Mouse (Mus musculus): ENCODE data around the gene Abhd6. TPM values are rescaled to one million over a fixed set of nuclear protein-coding genes. Genes with fewer than 3 reads are reported as not detected.

Abhd6 gene
- polyA plus RNA-seq, 1 experiment from 2014 or later = 23.8 TPM

DNA sequence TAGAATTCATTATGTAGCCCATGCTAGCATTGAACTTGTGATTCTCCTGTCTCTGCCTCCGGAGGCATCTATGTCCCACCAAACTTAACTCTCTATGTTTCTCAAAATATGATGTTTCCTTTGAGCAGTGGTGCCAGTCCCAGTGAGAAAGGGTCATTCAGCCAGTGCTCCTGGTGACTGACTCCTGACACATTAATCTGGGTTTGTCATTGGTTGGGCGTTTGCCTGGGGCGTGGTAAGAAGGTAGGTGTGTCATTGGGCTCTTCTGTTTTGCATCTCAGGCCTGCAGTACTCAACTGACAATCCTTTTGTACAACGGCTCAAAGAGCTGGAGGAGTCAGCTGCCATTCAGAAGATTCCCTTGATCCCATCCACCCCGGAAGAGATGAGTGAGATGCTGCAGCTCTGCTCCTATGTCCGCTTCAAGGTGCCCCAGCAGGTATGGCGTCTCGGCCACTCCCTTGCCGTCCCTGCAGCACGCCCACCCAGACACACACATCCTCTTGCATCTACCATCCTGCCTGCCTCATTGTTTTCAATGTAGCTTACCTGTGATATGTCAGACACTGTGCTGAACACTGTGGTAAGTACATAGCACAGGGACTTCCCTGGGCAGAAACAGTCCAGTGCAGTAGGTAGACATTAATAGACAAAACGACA, 42.6 kb downstream of the Abhd6 start:
- H3K36me3 ChIP-seq (ENCODE audit: control insufficient read depth, insufficient read depth, low read length) = no peaks in the 10 kb centered on the region; the same call in 1 of the 2 replicates
- H3K4me1 ChIP-seq (ENCODE audit: control insufficient read depth, insufficient read depth, low read length) = no peaks in the 10 kb centered on the region
- H3K4me2 ChIP-seq (ENCODE audit: low read depth, severe bottlenecking) = no peak overlapping the region
- H3K27ac ChIP-seq (replicated peaks; ENCODE audit: low read depth, low read length) = no peak overlapping the region
- H3K4me3 ChIP-seq (ENCODE audit: low read depth, low read length) = no peak overlapping the region
- WGBS = 82% methylated on average over 11 of the region's 11 CpGs
- no peaks in the 10 kb centered on the region; the same call in 1 of the 2 replicates for H3K9me3 ChIP-seq (ENCODE audit: control insufficient read depth, low read length)
- H3K27me3 ChIP-seq (ENCODE audit: control insufficient read depth, insufficient read depth, low read length) = no peaks in the 10 kb centered on the region
- H3K9ac ChIP-seq (ENCODE audit: low read length) = no peak overlapping the region
- ATAC-seq (ENCODE audit: insufficient number of reproducible peaks, low FRiP score, low TSS enrichment, low read depth) (no peak), DNase-seq (ENCODE audit: low spot score) (no peak)

DNA sequence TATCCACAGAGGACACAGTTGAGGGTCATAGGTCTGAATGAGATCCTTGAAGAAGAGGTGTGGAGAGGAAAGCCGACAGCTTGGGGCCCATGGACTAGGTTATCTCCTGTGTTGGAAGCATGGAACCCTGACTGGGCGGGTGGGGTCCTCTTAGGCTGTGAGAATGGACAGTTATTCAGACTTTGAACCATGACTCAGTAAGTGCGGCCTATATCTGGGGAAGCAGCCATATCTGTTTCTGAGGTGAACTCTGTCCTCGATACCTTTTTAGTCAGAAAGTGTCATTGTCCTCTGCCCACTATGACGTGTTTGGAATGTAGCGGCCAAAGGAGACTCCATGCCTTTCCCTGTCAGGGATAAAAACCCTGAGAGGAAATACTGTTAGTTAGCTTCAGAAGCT, 44.1 kb downstream of the Abhd6 start:
- Histone ChIP-seq H3K4me3 (ENCODE audit: low read depth, low read length) (no peak overlapping the region), H3K4me1 (ENCODE audit: control insufficient read depth, insufficient read depth, low read length) (no peaks in the 10 kb centered on the region), H3K9ac (ENCODE audit: low read length) (no peak overlapping the region), H3K27me3 (ENCODE audit: control insufficient read depth, insufficient read depth, low read length) (no peaks in the 10 kb centered on the region), H3K27ac (replicated peaks; ENCODE audit: low read depth, low read length) (no peak overlapping the region), H3K4me2 (ENCODE audit: low read depth, severe bottlenecking) (no peak overlapping the region), H3K9me3 (ENCODE audit: control insufficient read depth, low read length) (no peaks in the 10 kb centered on the region), H3K36me3 (ENCODE audit: control insufficient read depth, insufficient read depth, low read length) (no peaks in the 10 kb centered on the region; the same call in 1 of the 2 replicates)
- WGBS = 90% methylated on average over 6 of the region's 6 CpGs
- no peak for ATAC-seq (ENCODE audit: insufficient number of reproducible peaks, low FRiP score, low TSS enrichment, low read depth)
- DNase-seq (ENCODE audit: low spot score) = no peak

DNA sequence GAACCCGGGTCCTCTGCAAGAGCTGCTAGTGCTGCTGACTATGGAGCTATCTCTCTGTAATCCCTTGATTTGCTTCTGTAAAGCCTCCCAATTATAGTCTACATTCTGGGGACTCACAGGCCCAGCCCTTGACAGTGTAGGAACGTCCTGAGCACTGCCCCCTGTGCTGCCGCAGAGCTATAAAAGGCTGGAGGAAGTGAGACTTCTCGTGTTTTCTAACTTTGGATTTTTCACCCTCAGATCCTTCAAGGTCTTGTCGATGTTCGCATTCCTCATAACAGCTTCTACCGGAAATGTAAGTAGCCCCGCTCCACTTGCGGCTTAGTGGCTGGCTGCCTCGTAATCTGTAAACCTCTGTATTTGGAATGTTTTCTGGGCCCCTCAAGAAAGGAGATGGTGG, 46.6 kb downstream of the Abhd6 start:
- 89% methylated on average over 10 of the region's 10 CpGs for WGBS
- Histone ChIP-seq H3K9me3 (ENCODE audit: control insufficient read depth, low read length) (no peaks in the 10 kb centered on the region), H3K36me3 (ENCODE audit: control insufficient read depth, insufficient read depth, low read length) (no peaks in the 10 kb centered on the region; the same call in 1 of the 2 replicates), H3K9ac (ENCODE audit: low read length) (no peak overlapping the region), H3K4me1 (ENCODE audit: control insufficient read depth, insufficient read depth, low read length) (peaks cover 3% of the 10 kb centered on the region; the same call in 1 of the 2 replicates), H3K27ac (replicated peaks; ENCODE audit: low read depth, low read length) (no peak overlapping the region), H3K27me3 (ENCODE audit: control insufficient read depth, insufficient read depth, low read length) (no peaks in the 10 kb centered on the region), H3K4me2 (ENCODE audit: low read depth, severe bottlenecking) (no peak overlapping the region), H3K4me3 (ENCODE audit: low read depth, low read length) (no peak overlapping the region)
- DNase-seq (ENCODE audit: low spot score) = no peak
- ATAC-seq (ENCODE audit: insufficient number of reproducible peaks, low FRiP score, low TSS enrichment, low read depth) = no peak

DNA sequence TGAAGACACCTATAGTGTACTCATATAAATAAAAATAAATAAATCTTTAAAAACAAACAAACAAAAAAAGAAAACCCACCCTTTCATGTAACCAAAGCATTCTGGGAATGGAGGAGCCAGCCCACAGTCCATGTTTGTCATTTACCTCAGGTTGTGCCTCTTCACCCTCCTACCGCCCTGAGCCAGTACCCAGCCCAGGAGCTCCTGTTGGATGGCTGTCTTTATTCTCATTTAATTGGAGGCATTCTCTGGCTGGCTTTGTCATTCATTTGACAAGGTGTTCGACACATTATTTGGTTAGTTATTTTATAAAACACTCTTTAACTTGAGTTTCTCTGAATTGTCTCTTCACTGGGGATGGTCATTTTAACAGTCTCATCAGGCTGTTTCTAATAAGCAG, 49.2 kb downstream of the Abhd6 start:
- 86% methylated on average over 2 of the region's 2 CpGs for WGBS
- no peak overlapping the region for H3K9ac ChIP-seq (ENCODE audit: low read length)
- H3K27ac ChIP-seq (replicated peaks; ENCODE audit: low read depth, low read length) = no peak overlapping the region
- no peak for DNase-seq (ENCODE audit: low spot score)
- H3K4me3 ChIP-seq (ENCODE audit: low read depth, low read length) = no peak overlapping the region
- no peaks in the 10 kb centered on the region for H3K9me3 ChIP-seq (ENCODE audit: control insufficient read depth, low read length)
- H3K27me3 ChIP-seq (ENCODE audit: control insufficient read depth, insufficient read depth, low read length) = no peaks in the 10 kb centered on the region
- ATAC-seq (ENCODE audit: insufficient number of reproducible peaks, low FRiP score, low TSS enrichment, low read depth) = no peak
- H3K36me3 ChIP-seq (ENCODE audit: control insufficient read depth, insufficient read depth, low read length) = no peaks in the 10 kb centered on the region; the same call in 1 of the 2 replicates
- no peak overlapping the region for H3K4me2 ChIP-seq (ENCODE audit: low read depth, severe bottlenecking)
- H3K4me1 ChIP-seq (ENCODE audit: control insufficient read depth, insufficient read depth, low read length) = peaks cover 3% of the 10 kb centered on the region; the same call in 1 of the 2 replicates

DNA sequence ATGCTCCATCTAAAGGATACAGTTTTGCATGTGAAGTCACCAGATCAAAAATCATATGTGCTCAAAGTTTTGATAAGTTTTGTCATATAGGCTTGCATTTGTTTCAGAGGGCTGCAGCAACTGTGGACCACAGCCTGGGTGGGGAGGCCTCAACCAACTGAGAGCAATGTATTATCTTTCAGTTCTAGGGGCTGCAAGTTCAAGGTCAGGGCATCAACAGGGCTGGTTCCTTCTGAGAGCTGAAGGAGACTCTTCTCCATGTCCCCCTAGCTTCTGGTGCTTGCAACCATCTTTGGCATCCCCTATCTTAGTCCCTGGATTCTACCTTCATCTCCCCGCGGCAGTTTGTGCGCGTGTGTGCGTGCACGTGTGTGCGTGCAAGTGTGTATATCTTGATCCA, 50.0 kb downstream of the Abhd6 start:
- ATAC-seq (ENCODE audit: insufficient number of reproducible peaks, low FRiP score, low TSS enrichment, low read depth) = no peak
- peaks cover 3% of the 10 kb centered on the region; the same call in 1 of the 2 replicates for H3K4me1 ChIP-seq (ENCODE audit: control insufficient read depth, insufficient read depth, low read length)
- H3K9me3 ChIP-seq (ENCODE audit: control insufficient read depth, low read length) = no peaks in the 10 kb centered on the region
- H3K4me3 ChIP-seq (ENCODE audit: low read depth, low read length) = no peak overlapping the region
- no peaks in the 10 kb centered on the region for H3K36me3 ChIP-seq (ENCODE audit: control insufficient read depth, insufficient read depth, low read length)
- 95% methylated on average over 7 of the region's 7 CpGs for WGBS
- H3K4me2 ChIP-seq (ENCODE audit: low read depth, severe bottlenecking) = no peak overlapping the region
- no peaks in the 10 kb centered on the region for H3K27me3 ChIP-seq (ENCODE audit: control insufficient read depth, insufficient read depth, low read length)
- no peak overlapping the region for H3K27ac ChIP-seq (replicated peaks; ENCODE audit: low read depth, low read length)
- DNase-seq (ENCODE audit: low spot score) = no peak
- H3K9ac ChIP-seq (ENCODE audit: low read length) = no peak overlapping the region

DNA sequence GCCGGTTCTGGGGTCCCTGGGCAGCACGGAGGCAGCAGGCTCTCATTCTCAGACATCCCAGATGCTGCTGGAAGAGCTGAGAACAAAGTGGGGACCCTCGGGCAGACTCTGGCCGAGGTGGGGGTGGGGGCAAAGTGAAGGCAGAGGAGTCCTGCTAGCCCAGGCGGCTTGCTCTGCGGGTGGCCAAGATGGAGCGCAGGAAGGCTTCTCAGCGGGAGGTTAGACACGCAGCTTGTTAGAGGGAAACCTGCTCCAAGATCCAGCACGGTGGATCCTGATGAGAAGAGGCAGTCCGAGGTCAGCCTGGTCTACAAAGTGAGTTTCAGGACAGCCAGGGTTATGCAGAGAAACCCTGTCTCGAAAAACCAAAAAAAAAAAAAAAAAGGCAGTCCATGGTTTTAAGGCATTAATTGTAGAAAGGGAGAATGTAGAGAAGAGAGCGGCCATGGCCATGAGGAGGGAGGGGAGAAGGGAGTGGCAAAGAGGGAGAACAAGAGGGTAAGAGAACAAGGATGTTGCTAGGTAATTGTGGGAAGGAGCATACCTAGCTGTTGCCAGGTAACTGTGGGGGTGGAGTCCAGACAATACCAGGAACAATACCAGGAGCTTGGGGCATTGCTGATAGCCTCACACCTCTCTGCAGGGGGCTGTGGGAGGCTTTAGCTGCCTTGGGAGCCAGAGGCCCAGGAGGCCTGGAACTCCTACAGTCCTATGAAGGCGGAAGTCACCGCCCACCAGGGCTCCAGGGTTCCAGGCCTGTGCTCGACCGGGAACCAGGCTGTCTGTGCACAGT, 51.8 kb downstream of the Abhd6 start:
- Histone ChIP-seq H3K4me1 (ENCODE audit: control insufficient read depth, insufficient read depth, low read length) (peaks cover 3% of the 10 kb centered on the region; the same call in 1 of the 2 replicates), H3K9ac (ENCODE audit: low read length) (no peak overlapping the region), H3K4me2 (ENCODE audit: low read depth, severe bottlenecking) (no peak overlapping the region), H3K27me3 (ENCODE audit: control insufficient read depth, insufficient read depth, low read length) (no peaks in the 10 kb centered on the region), H3K9me3 (ENCODE audit: control insufficient read depth, low read length) (no peaks in the 10 kb centered on the region), H3K27ac (replicated peaks; ENCODE audit: low read depth, low read length) (no peak overlapping the region), H3K36me3 (ENCODE audit: control insufficient read depth, insufficient read depth, low read length) (no peaks in the 10 kb centered on the region), H3K4me3 (ENCODE audit: low read depth, low read length) (no peak overlapping the region)
- WGBS = 29% methylated on average over 17 of the region's 17 CpGs
- no peak; the same call in 1 of the 2 replicates for ATAC-seq (ENCODE audit: insufficient number of reproducible peaks, low FRiP score, low TSS enrichment, low read depth)
- no peak for DNase-seq (ENCODE audit: low spot score)

DNA sequence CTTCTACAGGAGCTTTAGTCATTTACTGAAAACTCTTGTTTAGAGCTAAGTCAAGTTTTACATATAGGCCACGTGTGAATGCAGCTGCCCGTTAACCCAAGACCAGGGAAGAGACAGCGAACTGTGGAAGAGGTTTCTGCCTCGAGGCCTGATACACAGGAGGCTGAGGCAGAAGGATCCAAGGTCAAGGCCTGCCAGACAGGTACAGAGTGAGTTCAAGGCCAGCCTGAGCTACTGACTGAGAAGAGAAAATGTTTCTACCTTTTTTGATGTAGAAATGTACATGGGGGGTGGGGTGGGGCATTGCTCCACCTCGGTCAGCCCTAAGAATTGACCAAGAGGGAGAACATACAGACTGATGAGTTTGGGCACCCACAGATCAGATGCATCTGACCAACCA, 53.4 kb downstream of the Abhd6 start:
- H3K4me3 ChIP-seq (ENCODE audit: low read depth, low read length) = no peak overlapping the region
- DNase-seq (ENCODE audit: low spot score) = no peak
- WGBS = 84% methylated on average over 5 of the region's 5 CpGs
- H3K27me3 ChIP-seq (ENCODE audit: control insufficient read depth, insufficient read depth, low read length) = no peaks in the 10 kb centered on the region
- H3K9ac ChIP-seq (ENCODE audit: low read length) = no peak overlapping the region
- no peak overlapping the region for H3K27ac ChIP-seq (replicated peaks; ENCODE audit: low read depth, low read length)
- H3K4me1 ChIP-seq (ENCODE audit: control insufficient read depth, insufficient read depth, low read length) = peaks cover 3% of the 10 kb centered on the region; the same call in 1 of the 2 replicates
- H3K36me3 ChIP-seq (ENCODE audit: control insufficient read depth, insufficient read depth, low read length) = no peaks in the 10 kb centered on the region
- no peak overlapping the region for H3K4me2 ChIP-seq (ENCODE audit: low read depth, severe bottlenecking)
- H3K9me3 ChIP-seq (ENCODE audit: control insufficient read depth, low read length) = no peaks in the 10 kb centered on the region
- no peak for ATAC-seq (ENCODE audit: insufficient number of reproducible peaks, low FRiP score, low TSS enrichment, low read depth)

DNA sequence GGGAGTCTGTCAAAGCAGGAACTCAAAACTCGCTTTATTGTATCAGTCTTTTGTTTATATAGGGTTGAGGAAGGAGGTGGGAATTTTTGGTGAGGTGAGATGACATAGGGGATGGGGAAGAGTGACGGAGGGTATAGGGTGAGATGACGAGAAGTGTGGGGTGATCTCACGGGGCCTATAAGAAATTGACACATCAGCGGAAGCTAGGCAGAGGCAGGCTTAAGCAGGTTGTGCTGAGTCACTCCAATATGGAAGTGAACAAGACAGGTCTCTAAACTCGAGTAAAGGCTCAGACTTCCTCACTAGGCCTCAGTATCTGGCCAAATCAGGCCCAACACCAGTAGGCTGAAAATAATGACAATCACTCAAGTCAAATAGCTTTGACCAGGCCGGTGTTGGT, 57.2 kb downstream of the Abhd6 start:
- H3K27me3 ChIP-seq (ENCODE audit: control insufficient read depth, insufficient read depth, low read length) = no peaks in the 10 kb centered on the region
- no peak for DNase-seq (ENCODE audit: low spot score)
- H3K9ac ChIP-seq (ENCODE audit: low read length) = no peak overlapping the region
- H3K9me3 ChIP-seq (ENCODE audit: control insufficient read depth, low read length) = no peaks in the 10 kb centered on the region
- no peak overlapping the region for H3K27ac ChIP-seq (replicated peaks; ENCODE audit: low read depth, low read length)
- H3K4me3 ChIP-seq (ENCODE audit: low read depth, low read length) = no peak overlapping the region
- ATAC-seq (ENCODE audit: insufficient number of reproducible peaks, low FRiP score, low TSS enrichment, low read depth) = no peak
- H3K36me3 ChIP-seq (ENCODE audit: control insufficient read depth, insufficient read depth, low read length) = no peaks in the 10 kb centered on the region
- H3K4me2 ChIP-seq (ENCODE audit: low read depth, severe bottlenecking) = no peak overlapping the region
- peaks cover 3% of the 10 kb centered on the region; the same call in 1 of the 2 replicates for H3K4me1 ChIP-seq (ENCODE audit: control insufficient read depth, insufficient read depth, low read length)
- 93% methylated on average over 7 of the region's 7 CpGs for WGBS

Measured in limb, embryonic 11.5 days (tissue).